Mouse (Mus musculus): ENCODE results near the gene Ssbp4.

- TF ChIP-seq MAX (IDR thresholded peaks at IDR 0.05; ENCODE audit: low read depth) (no peak), TCF3 (IDR thresholded peaks at IDR 0.05; ENCODE audit: insufficient read length, low read depth) (no peak), REST (IDR thresholded peaks at IDR 0.05; ENCODE audit: insufficient read depth, insufficient read length) (no peak), USF1 (IDR thresholded peaks at IDR 0.05; ENCODE audit: low read depth) (no peak), POLR2A (IDR thresholded peaks at IDR 0.05; ENCODE audit: insufficient read length, low read depth) (no peak), POLR2AphosphoS2 (IDR thresholded peaks at IDR 0.05; ENCODE audit: insufficient read length, low read depth) (no peak), E2F4 (IDR thresholded peaks at IDR 0.05; ENCODE audit: insufficient read depth) (no peak), MYOD1 (IDR thresholded peaks at IDR 0.05; ENCODE audit: control insufficient read depth in 1 of 3, insufficient read length in 2 of 3, low read depth in 2 of 3) (no peak), MYOG (IDR thresholded peaks at IDR 0.05; ENCODE audit: control insufficient read depth in 1 of 3, insufficient read depth in 1 of 3, insufficient read length in 2 of 3, low read depth in 2 of 3) (no peak), CEBPB (IDR thresholded peaks at IDR 0.05; ENCODE audit: insufficient read depth, poor library complexity, severe bottlenecking) (no peak)
Measured at GRCm38 (mm10) chr8:70584606-70585257, 23.9 kb downstream of the Ssbp4 start.

Data from myocyte (in vitro differentiated cells).